Comparison of ENCODE assay signal across 26 mouse cellular contexts in the genomic region with DNA sequence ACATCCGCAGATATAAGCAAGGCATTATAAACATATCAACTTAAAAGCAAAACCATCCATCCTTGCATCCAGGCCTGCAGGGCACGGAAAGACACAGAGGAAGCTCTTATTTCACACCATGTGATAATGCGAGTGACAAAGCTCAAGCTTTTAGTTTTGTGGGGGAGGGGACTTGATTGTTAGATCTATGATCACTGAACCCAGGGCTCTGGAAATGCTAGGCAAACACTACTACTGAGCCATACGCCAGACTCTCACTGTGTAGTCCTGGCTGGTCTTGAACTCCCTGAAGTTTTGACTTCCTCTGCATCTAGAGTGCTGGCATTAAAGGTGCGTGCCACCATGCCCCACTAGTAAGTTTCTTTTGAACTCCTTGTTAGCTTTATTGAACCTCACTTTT.
A peak's percentile ranks its signal among the peaks of the same experiment; 100 is the strongest.
DNase-seq lines count a peak whose midpoint lies in the region; ATAC-seq lines count a peak whose summit lies in the region.
"Had no signal": no experiment of that assay in that cellular context is flagged by ENCODE, and none has a peak within 500 bp of the region (broad histone marks: within the 10 kb centered on the region; RNA-seq: fewer than 3 reads in every experiment).

No protein-coding gene starts in this region.

- no peaks in the 10 kb centered on the region for H3K27me3 ChIP-seq in splenic B cell, adult 2 months (ENCODE audit: control insufficient read depth, insufficient read depth, low read length, poor library complexity, severe bottlenecking)
- H3K27me3 ChIP-seq: forebrain, embryonic 12.5 days; forebrain, embryonic 15.5 days; heart, embryonic 12.5 days; heart, embryonic 15.5 days; hindbrain, embryonic 13.5 days had no signal

- peak; percentile 51 for DNase-seq in CD4-positive, CD25-positive, alpha-beta regulatory T cell, adult 2 months (ENCODE audit: low read depth, low spot score)
- DNase-seq in thymus, postnatal 0 days (ENCODE audit: low spot score), result peak; percentile 34
- DNase-seq in thymus, postnatal 36 days, result no peak
- DNase-seq in splenic B cell, adult 2 months (ENCODE audit: low read depth, low spot score), result peak; percentile 58
- DNase-seq in adrenal gland, adult 18-20 months (ENCODE audit: low spot score in 2 of 2), result no peak
- DNase-seq: adrenal gland, adult 2 months; adrenal gland, postnatal 14 days; cerebellum, adult 11 months; cerebellum, adult 8-10 months; cerebellum, postnatal 10 days; cerebellum, postnatal 36 days; embryo, embryonic 11 days; gastrocnemius, postnatal 25 days; heart, adult 18-20 months; heart, postnatal 10 days; heart, postnatal 36 days had no signal

- H3K36me3 ChIP-seq in splenic B cell, adult 2 months (ENCODE audit: control insufficient read depth, insufficient read depth, low read length, poor library complexity, severe bottlenecking), result peaks cover 14% of the 10 kb centered on the region
- H3K36me3 ChIP-seq: embryonic facial prominence, embryonic 10.5 days; embryonic facial prominence, embryonic 13.5 days; forebrain, embryonic 12.5 days; forebrain, embryonic 15.5 days; heart, embryonic 15.5 days; hindbrain, embryonic 10.5 days; hindbrain, embryonic 13.5 days had no signal

- no peak for ATAC-seq in CD4-positive, CD25-positive, alpha-beta regulatory T cell, adult 4 months
- ATAC-seq: forebrain, embryonic 15.5 days; hindbrain, embryonic 16.5 days had no signal

Comparison
In these comparisons a context has a peak if more than half of its experiments do, and no peak if none do; other contexts are left out.
1. DNase-seq: peak in CD4-positive, CD25-positive, alpha-beta regulatory T cell, adult 2 months (single experiment), thymus, postnatal 0 days (single experiment) and splenic B cell, adult 2 months (single experiment); none in thymus, postnatal 36 days (0 of 2) and adrenal gland, adult 18-20 months (0 of 2).